Mouse (Mus musculus): ENCODE data around the gene Celf5. TPM values are rescaled to one million over a fixed set of nuclear protein-coding genes. Genes with fewer than 3 reads are reported as not detected.

Gene Celf5
- total RNA-seq, 2 experiments from 2014 or later, result 0.47 to 0.52 TPM

- DNase-seq (ENCODE audit: low spot score in 2 of 2), result no peak
Measured at GRCm38 (mm10) chr10:81481605-81482532, 640 bp downstream of the Celf5 start.

GRCm38 (mm10) chr10:81474461-81474860, 8.0 kb downstream of the Celf5 start:
- DNase-seq (ENCODE audit: low spot score in 2 of 2), result no peak

- no peak for DNase-seq (ENCODE audit: low spot score in 2 of 2)
Measured at GRCm38 (mm10) chr10:81473003-81473451, 9.5 kb downstream of the Celf5 start.

DNA sequence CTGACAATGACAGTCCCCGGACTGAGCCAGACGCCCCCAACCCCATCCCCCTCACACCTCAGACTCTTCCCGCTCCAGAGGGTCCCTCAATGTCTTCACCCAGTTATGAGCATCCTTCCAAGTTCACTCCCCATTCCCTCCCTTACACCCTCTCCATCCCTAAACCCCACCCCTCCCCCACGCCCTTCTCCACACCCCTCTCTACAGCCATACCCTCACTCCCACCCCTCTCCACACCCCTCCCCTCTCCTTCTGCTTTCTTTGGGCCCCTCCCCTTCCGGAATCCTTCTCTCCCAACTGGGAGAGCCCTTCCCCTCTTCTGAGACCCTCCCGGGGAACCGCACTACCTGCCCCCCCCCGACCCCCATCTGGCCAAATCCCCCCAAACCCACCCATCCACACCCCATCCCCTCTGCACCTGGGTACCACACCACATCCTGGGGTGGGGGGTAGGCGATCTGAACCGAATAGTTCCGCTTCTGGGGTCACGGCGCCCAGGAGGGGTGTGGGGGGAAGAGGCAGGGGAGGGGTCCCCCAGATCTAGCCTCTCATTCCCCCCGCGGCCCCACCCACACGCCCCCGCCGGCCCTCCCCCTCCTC, 10.0 kb downstream of the Celf5 start:
- no peak for DNase-seq (ENCODE audit: low spot score in 2 of 2)

DNA sequence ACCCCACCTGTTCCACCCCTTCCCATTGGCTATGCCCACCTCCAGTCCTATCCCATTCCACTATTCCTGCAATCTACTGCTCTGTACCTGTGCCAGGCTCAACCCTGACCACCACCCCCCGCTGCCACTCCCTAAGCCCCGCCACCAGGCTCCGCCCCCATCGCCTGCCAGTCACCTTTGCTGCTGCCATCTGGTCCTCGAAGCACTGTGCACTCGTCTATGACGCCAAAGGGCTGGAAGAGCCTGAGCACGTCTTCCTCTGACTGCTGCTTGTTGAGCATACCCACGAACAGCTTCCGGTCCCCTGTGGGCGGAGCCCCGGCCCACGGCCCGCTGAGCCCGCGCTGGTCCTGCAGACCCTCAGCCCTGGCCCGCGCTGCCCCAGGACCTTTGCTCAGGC, 12.1 kb downstream of the Celf5 start:
- DNase-seq (ENCODE audit: low spot score in 2 of 2), result no peak

GRCm38 (mm10) chr10:81469253-81469652, 13.3 kb downstream of the Celf5 start:
- DNase-seq (ENCODE audit: low spot score in 2 of 2), result peak in 1 of 2 experiments; percentile 15

- peak in 1 of 2 experiments; percentile 13 for DNase-seq (ENCODE audit: low spot score in 2 of 2)
Measured at GRCm38 (mm10) chr10:81467670-81468235, 14.8 kb downstream of the Celf5 start.

DNA sequence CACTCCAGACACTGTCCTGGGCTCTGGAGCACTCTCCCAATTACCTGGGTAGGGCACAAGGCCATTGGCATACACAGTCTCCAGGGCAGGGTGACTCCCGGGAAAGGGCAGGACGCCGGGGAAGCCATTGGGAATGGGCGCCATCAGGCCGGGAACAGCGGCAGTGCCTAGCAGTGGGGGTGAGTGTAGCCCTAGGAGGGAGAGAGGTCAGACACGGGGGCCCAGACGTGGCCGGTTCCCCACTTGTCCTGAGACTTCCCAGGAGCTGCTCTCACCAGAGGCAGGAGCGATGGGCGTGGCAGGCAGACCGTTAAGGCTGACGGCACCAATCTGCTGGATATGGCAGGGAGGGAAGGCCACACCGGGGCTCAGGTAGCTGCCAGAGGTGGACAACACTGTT, 15.6 kb downstream of the Celf5 start:
- DNase-seq (ENCODE audit: low spot score in 2 of 2), result no peak

GRCm38 (mm10) chr10:81466066-81466465, 16.4 kb downstream of the Celf5 start:
- peak in 1 of 2 experiments; percentile 14 for DNase-seq (ENCODE audit: low spot score in 2 of 2)

DNA sequence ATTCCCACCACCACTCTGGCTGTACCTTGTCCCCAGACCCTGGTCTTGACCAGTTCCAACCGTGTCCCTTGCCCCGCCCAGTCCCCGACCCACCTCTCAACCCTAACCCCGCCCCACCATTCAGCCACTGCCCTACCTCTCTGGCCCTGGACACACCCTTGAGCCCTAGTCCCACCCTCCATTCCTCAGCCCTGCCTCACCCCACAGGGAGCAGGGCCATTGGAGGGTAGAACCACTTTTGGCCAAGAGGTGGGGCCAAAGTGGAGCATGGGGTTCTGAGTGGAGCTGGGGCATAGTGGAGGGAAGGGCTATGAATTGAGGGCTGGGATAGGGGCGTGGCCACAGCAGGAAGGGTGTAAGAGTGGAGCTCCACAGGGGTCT, 17.3 kb downstream of the Celf5 start:
- DNase-seq (ENCODE audit: low spot score in 2 of 2), result no peak

DNA sequence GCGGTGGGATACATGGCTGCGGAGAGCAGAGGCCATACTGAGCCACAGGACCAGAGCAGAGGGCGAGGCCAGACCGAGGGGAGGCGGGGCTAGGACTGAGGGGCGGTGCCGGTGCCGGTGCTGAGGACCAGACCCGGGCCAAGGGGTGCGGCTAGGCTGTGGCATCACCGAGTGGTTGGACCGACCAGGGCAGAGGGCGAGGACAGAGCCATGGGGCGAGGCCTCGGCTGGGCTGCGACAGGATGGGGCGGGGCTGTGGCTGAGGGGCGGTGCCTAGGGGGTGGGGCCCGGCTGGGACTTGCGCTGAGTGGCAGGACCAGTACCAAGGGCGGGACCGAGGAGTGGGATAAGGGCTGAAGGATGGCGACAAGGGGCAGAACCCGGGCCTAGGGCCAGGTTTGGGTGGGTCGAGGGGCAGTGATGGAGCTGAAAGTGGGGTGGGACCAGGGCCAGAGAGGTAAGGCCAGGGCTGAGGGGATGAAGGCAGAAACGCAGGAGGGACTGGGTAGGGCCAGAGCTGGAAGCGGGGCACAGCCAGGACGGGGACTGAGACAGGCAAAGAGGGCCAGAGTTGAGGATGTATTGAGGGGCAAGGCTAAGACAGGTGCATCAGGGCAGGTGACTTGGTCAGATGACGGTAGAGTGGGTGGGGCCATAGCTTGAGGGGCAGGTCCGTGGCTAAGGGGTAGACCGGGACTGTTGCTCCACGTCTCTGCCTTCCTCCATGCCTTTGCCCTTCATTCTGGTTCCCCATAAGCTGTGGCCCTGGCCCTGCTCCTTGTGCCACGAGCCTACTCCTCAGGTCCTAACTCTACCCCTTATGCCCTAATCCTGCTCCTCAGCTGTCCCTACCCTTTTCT, 17.9 kb downstream of the Celf5 start:
- peak in 1 of 2 experiments; percentile 46 for DNase-seq (ENCODE audit: low spot score in 2 of 2)

GRCm38 (mm10) chr10:81463531-81463930, 19.0 kb downstream of the Celf5 start:
- no peak for DNase-seq (ENCODE audit: low spot score in 2 of 2)

DNA sequence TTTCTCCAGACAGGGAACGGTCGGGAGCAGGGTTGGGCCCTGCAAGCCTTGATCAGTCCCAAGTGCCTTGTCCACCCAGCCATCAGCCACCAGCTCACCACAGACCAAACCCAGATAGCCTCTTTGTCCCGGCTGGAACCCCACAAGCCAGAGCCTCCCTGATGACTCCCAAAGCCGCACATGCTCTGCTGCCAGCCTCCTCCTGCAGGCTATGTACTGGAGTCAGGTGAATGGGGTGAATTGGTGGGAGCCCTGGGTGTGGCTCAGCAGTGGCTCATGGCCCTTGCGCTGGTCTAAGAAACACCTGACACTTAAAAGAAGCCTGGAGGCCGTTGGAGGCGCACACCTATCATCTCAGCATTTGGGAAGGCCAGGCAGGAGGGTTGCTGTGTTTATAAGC, 19.6 kb downstream of the Celf5 start:
- DNase-seq (ENCODE audit: low spot score in 2 of 2), result no peak

GRCm38 (mm10) chr10:81462415-81462804, 20.1 kb downstream of the Celf5 start:
- no peak for DNase-seq (ENCODE audit: low spot score in 2 of 2)

DNA sequence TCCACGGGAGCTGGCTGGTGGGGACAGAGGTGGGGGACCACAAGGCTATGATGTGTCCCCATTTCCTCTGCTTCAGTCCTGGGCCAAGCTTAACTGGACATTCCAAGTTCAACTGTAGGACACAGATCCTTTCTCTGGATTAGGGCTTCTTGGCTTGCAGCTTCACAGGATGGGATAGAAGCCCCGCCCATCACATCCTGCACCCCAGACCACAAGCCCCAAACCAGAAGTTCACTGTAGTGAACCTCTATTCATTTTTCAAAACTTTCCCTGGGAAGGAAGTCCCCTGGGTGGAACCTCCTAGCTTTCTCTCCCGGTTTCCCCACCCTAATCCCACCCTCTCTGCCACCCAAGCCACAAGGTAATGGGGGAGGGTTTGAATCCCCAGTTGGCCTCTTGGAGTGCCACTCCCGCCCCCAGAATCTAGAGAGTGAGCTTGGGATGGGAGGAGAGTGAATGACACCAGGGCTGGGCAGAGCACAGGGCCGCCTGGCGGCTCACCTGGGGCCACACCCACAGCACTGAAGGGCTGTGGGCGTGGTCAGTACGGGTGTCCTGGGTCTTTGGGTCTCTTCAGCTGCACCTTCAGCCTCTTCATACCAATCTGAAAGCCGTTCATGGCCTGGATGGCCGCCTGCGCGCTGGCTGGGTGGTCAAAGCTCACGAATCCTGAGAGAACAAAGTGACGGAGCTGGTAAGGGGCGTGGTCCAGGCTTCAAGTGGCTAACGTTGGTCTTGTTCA, 20.7 kb downstream of the Celf5 start:
- DNase-seq (ENCODE audit: low spot score in 2 of 2), result no peak

DNA sequence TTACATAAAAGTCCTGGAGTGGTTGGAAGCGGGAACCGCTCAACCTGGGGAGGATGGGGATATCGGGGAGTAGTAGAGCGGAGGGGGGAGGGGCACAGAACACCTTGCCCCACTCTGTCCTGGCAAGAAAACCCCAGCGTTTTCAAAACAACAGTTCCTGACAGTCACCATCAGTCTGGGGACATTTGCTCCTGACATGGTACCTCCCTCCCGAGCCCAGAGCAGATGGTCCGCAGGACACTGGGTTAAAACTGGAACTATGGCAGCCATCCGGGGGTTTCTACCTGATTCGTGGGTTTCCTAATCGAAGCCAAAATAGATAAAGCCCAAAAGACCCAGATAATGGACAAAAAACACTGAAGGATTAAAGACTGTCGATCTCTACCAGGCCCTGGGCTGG, 21.6 kb downstream of the Celf5 start:
- DNase-seq (ENCODE audit: low spot score in 2 of 2), result no peak

DNA sequence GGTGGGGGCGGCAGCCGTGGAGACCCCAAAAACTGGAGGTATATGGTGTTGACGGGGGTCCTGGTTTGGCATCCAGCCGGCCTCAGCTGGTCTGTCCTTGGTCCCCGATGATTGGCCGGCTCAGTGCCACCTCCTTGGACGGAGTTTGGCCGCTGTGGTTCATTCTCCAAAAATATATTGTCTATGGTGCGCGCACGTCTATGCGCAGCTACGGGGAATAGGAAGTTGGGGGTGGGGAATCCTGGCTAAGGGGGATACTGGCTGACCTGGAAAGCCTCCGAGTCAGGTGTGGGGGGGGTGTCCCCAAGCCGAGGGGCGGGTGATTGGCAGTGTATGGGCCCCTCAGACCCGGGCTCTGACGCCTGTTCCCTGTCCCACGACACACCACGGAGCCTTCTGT, 22.0 kb downstream of the Celf5 start:
- no peak for DNase-seq (ENCODE audit: low spot score in 2 of 2)

GRCm38 (mm10) chr10:81459399-81459798, 23.1 kb downstream of the Celf5 start:
- DNase-seq (ENCODE audit: low spot score in 2 of 2), result no peak

DNA sequence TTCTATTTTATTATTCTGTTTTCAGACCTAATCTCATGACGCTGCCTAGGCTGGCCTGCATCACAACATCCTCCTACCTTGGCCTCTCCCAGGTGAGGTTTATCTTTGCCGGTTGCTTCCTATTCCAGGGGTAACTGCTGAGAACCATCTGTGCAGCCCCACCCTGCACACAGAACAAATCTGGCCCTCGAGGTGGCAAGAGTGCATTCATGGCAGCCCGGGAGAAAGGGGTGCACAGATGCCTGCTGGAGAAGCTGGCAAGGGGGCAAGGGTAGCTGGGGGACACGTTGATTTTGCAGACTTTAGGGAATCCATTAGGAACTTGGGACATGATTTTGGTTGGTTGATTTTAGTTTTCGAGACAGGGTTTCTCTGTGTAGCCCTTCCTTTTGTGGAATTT, 24.2 kb downstream of the Celf5 start:
- no peak for DNase-seq (ENCODE audit: low spot score in 2 of 2)

GRCm38 (mm10) chr10:81457624-81458023, 24.9 kb downstream of the Celf5 start:
- DNase-seq (ENCODE audit: low spot score in 2 of 2), result no peak

All from gastrocnemius, postnatal 4 days (tissue).